Mouse (Mus musculus) gastrocnemius, adult 2 months (tissue): ENCODE measurements at regions not wholly inside any gene's neighbourhood (a gene's known extent, or its start where the extent isn't known, plus 50 kb on each side); places are given as distances from the start of the nearest gene placed in this dataset.

Experiments
- DNase-seq: peaks from one replicate; pipeline ENCODE4 v3.0.0; 2022
- H3K27ac ChIP-seq: fragments of 200-600 bp; 2 replicates; pipeline ENCODE4 v1.8.1; 2022; ENCODE audit warnings: mild to moderate bottlenecking
- H3K4me3 ChIP-seq: fragments of 200-600 bp; 2 replicates; pipeline ENCODE4 v1.8.1; 2022; ENCODE audit warnings: mild to moderate bottlenecking, moderate library complexity
- CTCF ChIP-seq: fragments of 200-600 bp; IDR thresholded peaks from 2 replicates; pipeline ENCODE4 v1.8.1; 2022; ENCODE audit warnings: antibody characterized with exemption, mild to moderate bottlenecking, moderate library complexity
- intact Hi-C: fragments of 180-260 bp; cut with DNase I; formaldehyde crosslinking; loops from one replicate; pipeline ENCODE4 v1.15.1; 2025

GRCm38 (mm10) chr16:53130677-53131076 lies 676.8 kb upstream of the Alcam start:
- no peak for DNase-seq
- Histone ChIP-seq H3K4me3 (no peak overlapping the region), H3K27ac (no peak overlapping the region)
- intact Hi-C loops: no loop called here
- TF ChIP-seq CTCF: no peak

- H3K4me3 ChIP-seq: no peak overlapping the region
- no peak overlapping the region for H3K27ac ChIP-seq
- intact Hi-C loops: no loop called here
- TF ChIP-seq CTCF: no peak
- DNase-seq: no peak
Observed at GRCm38 (mm10) chr16:53108726-53109125, 654.9 kb upstream of the Alcam start.

- intact Hi-C loops: no loop called here
- no peak for DNase-seq
- Histone ChIP-seq H3K27ac (no peak overlapping the region), H3K4me3 (no peak overlapping the region)
- no peak for TF ChIP-seq CTCF
Observed at GRCm38 (mm10) chr16:53095396-53095929, 641.6 kb upstream of the Alcam start.

GRCm38 (mm10) chr16:53073856-53074568 lies 620.1 kb upstream of the Alcam start:
- Histone ChIP-seq H3K4me3 (no peak overlapping the region), H3K27ac (no peak overlapping the region)
- DNase-seq: no peak
- TF ChIP-seq CTCF: no peak
- intact Hi-C loops: no loop called here

GRCm38 (mm10) chr16:53071887-53072682 lies 618.2 kb upstream of the Alcam start:
- DNase-seq: no peak
- H3K27ac ChIP-seq: no peak overlapping the region
- H3K4me3 ChIP-seq: no peak overlapping the region
- no peak for TF ChIP-seq CTCF
- intact Hi-C loops: no loop called here

- no peak overlapping the region for H3K27ac ChIP-seq
- H3K4me3 ChIP-seq: no peak overlapping the region
- intact Hi-C loops: no loop called here
- DNase-seq: no peak
- no peak for TF ChIP-seq CTCF
Observed at GRCm38 (mm10) chr16:53064151-53064550, 610.3 kb upstream of the Alcam start.

GRCm38 (mm10) chr16:53063061-53063460 lies 609.2 kb upstream of the Alcam start:
- Histone ChIP-seq H3K4me3 (no peak overlapping the region), H3K27ac (no peak overlapping the region)
- DNase-seq: no peak
- intact Hi-C loops: no loop called here
- no peak for TF ChIP-seq CTCF

GRCm38 (mm10) chr16:53026056-53026455 lies 572.2 kb upstream of the Alcam start:
- TF ChIP-seq CTCF: no peak
- DNase-seq: no peak
- H3K27ac ChIP-seq: no peak overlapping the region
- intact Hi-C loops: no loop called here
- no peak overlapping the region for H3K4me3 ChIP-seq

GRCm38 (mm10) chr16:53011847-53012246 lies 558.0 kb upstream of the Alcam start:
- DNase-seq: no peak
- intact Hi-C loops: no loop called here
- Histone ChIP-seq H3K27ac (no peak overlapping the region), H3K4me3 (no peak overlapping the region)
- no peak for TF ChIP-seq CTCF

GRCm38 (mm10) chr16:52988852-52989397 lies 535.1 kb upstream of the Alcam start:
- Histone ChIP-seq H3K4me3 (no peak overlapping the region), H3K27ac (no peak overlapping the region)
- no peak for DNase-seq
- intact Hi-C loops: no loop called here
- no peak for TF ChIP-seq CTCF

GRCm38 (mm10) chr16:52984336-52984735 lies 530.5 kb upstream of the Alcam start:
- no peak overlapping the region for H3K4me3 ChIP-seq
- DNase-seq: no peak
- intact Hi-C loops: no loop called here
- no peak overlapping the region for H3K27ac ChIP-seq
- TF ChIP-seq CTCF: no peak

- intact Hi-C loops: no loop called here
- Histone ChIP-seq H3K27ac (no peak overlapping the region), H3K4me3 (no peak overlapping the region)
- no peak for DNase-seq
- TF ChIP-seq CTCF: no peak
Observed at GRCm38 (mm10) chr16:52980995-52981394, 527.1 kb upstream of the Alcam start.

- intact Hi-C loops: no loop called here
- no peak overlapping the region for H3K4me3 ChIP-seq
- no peak for DNase-seq
- H3K27ac ChIP-seq: no peak overlapping the region
- no peak for TF ChIP-seq CTCF
Observed at GRCm38 (mm10) chr16:52972811-52973210, 518.9 kb upstream of the Alcam start.
